Mouse (Mus musculus): ENCODE measurements around the gene Impdh1. TPM values are rescaled to one million over a fixed set of nuclear protein-coding genes. Genes with fewer than 3 reads are reported as not detected.
"Not testable (repeated sequence)": the region's sequence is repeated elsewhere in the genome, so short reads cannot be mapped to it uniquely, and the experiment has no call there.

Impdh1 gene
- polyA plus RNA-seq, 1 experiment: 15.6 TPM

- no peak for TF ChIP-seq POLR2A (IDR thresholded peaks at IDR 0.05; ENCODE audit: low read depth, low read length)
- no peaks in the 10 kb centered on the region for H3K36me3 ChIP-seq (ENCODE audit: control insufficient read depth, insufficient read depth, low read length)
- peak overlapping the region; percentile 70 for H3K4me3 ChIP-seq (ENCODE audit: low read depth, low read length)
- H3K27me3 ChIP-seq (ENCODE audit: control insufficient read depth, insufficient read depth, low read length): peaks cover 16% of the 10 kb centered on the region
- no peak overlapping the region for H3K27ac ChIP-seq (ENCODE audit: insufficient read depth, low read depth, low read length)
- H3K4me1 ChIP-seq (ENCODE audit: control insufficient read depth, insufficient read depth, insufficient read length, low read length): peaks cover 4% of the 10 kb centered on the region
- WGBS: 2% methylated on average over 63 of the region's 63 CpGs
Observed at GRCm38 (mm10) chr6:29170063-29170921, 45.9 kb downstream of the Impdh1 start.

DNA sequence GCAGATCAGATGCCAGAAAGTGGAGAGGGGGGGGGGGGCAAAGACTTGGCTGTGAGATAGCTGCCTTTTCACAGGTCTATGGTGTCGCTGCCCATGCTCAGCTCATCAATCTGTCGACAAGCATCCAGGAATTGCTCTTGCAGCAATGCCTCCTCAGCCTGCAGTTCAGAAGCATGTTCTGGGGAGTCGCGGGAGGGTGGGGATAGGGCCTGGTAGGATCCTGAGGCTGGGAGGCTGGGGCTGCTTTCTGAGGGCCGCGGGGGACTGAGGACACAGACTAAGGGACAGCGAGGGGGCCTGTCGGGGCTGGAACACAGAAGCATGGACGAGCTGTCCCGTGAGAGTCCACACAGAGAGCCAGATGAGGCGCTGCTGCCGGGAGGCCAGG lies 46.5 kb downstream of the Impdh1 start:
- peaks cover 4% of the 10 kb centered on the region for H3K4me1 ChIP-seq (ENCODE audit: control insufficient read depth, insufficient read depth, insufficient read length, low read length)
- H3K27me3 ChIP-seq (ENCODE audit: control insufficient read depth, insufficient read depth, low read length): peaks cover 16% of the 10 kb centered on the region
- 27% methylated on average over 12 of the region's 12 CpGs for WGBS
- TF ChIP-seq POLR2A (IDR thresholded peaks at IDR 0.05; ENCODE audit: low read depth, low read length) (no peak), CTCF (IDR thresholded peaks at IDR 0.05; ENCODE audit: extremely low read depth, insufficient read length, insufficient replicate concordance, low read depth, low read length) (no peak)
- peak overlapping the region; percentile 70 for H3K4me3 ChIP-seq (ENCODE audit: low read depth, low read length)
- H3K36me3 ChIP-seq (ENCODE audit: control insufficient read depth, insufficient read depth, low read length): no peaks in the 10 kb centered on the region
- H3K27ac ChIP-seq (ENCODE audit: insufficient read depth, low read depth, low read length): no peak overlapping the region

DNA sequence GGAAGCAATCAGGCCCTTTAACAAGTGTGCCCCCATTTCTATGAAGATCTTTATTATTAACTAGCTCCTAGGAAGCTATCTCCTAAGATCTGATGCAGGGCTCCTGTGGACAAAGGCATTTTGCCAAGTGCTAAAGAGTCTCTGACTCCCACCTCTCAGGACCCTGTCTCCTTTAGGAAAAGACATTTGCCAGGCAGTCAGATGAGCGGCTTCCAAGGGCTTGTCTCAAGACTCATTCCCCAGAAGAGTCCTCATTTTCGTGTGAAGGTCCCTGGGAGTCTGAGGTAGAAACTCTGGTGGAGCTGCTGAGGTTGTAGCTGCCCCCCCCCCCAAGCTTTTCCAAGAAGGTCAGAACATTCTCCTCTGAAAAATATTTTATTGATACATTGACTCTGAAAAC lies 47.3 kb downstream of the Impdh1 start:
- H3K4me1 ChIP-seq (ENCODE audit: control insufficient read depth, insufficient read depth, insufficient read length, low read length): peaks cover 4% of the 10 kb centered on the region
- H3K36me3 ChIP-seq (ENCODE audit: control insufficient read depth, insufficient read depth, low read length): no peaks in the 10 kb centered on the region
- H3K27ac ChIP-seq (ENCODE audit: insufficient read depth, low read depth, low read length): no peak overlapping the region
- TF ChIP-seq CTCF (IDR thresholded peaks at IDR 0.05; ENCODE audit: extremely low read depth, insufficient read length, insufficient replicate concordance, low read depth, low read length): no peak
- TF ChIP-seq POLR2A (IDR thresholded peaks at IDR 0.05; ENCODE audit: low read depth, low read length): no peak
- peaks cover 10% of the 10 kb centered on the region for H3K27me3 ChIP-seq (ENCODE audit: control insufficient read depth, insufficient read depth, low read length)
- 75% methylated on average over 2 of the region's 2 CpGs for WGBS
- H3K4me3 ChIP-seq (ENCODE audit: low read depth, low read length): no peak overlapping the region

- WGBS: 0% methylated on average over 1 of the region's 1 CpGs
- Histone ChIP-seq H3K27me3 (ENCODE audit: control insufficient read depth, insufficient read depth, low read length) (peaks cover 3% of the 10 kb centered on the region; the same call in 1 of the 2 replicates), H3K36me3 (ENCODE audit: control insufficient read depth, insufficient read depth, low read length) (no peaks in the 10 kb centered on the region), H3K4me3 (ENCODE audit: low read depth, low read length) (no peak overlapping the region), H3K27ac (ENCODE audit: insufficient read depth, low read depth, low read length) (no peak overlapping the region), H3K4me1 (ENCODE audit: control insufficient read depth, insufficient read depth, insufficient read length, low read length) (peaks cover 3% of the 10 kb centered on the region)
- TF ChIP-seq CTCF (IDR thresholded peaks at IDR 0.05; ENCODE audit: extremely low read depth, insufficient read length, insufficient replicate concordance, low read depth, low read length): no peak
- no peak for TF ChIP-seq POLR2A (IDR thresholded peaks at IDR 0.05; ENCODE audit: low read depth, low read length)
Observed at GRCm38 (mm10) chr6:29166196-29166595, 50.0 kb downstream of the Impdh1 start.

- Histone ChIP-seq H3K4me3 (ENCODE audit: low read depth, low read length) (peak within 1 kb of the TSS; percentile 89), H3K36me3 (ENCODE audit: control insufficient read depth, insufficient read depth, low read length) (peaks cover 4% of the 10 kb centered on the region), H3K4me1 (ENCODE audit: control insufficient read depth, insufficient read depth, insufficient read length, low read length) (no peaks in the 10 kb centered on the region), H3K27ac (ENCODE audit: insufficient read depth, low read depth, low read length) (0 out of 2 replicates have a peak within 1 kb of the TSS, but pooled peaks have one; percentile 14), H3K27me3 (ENCODE audit: control insufficient read depth, insufficient read depth, low read length) (no peaks in the 10 kb centered on the region)
- 6% methylated on average over 42 of the region's 42 CpGs for WGBS
- TF ChIP-seq CTCF (IDR thresholded peaks at IDR 0.05; ENCODE audit: extremely low read depth, insufficient read length, insufficient replicate concordance, low read depth, low read length) (no peak), POLR2A (IDR thresholded peaks at IDR 0.05; ENCODE audit: low read depth, low read length) (peak; percentile 86)
Observed at GRCm38 (mm10) chr6:29164314-29165244, 51.6 kb downstream of the Impdh1 start, which contains the start of gene Rbm28. Gene Rbm28, minus strand, starts transcription at chr6:29165006.

GRCm38 (mm10) chr6:29161291-29161690 lies 54.9 kb downstream of the Impdh1 start:
- 98% methylated on average over 5 of the region's 5 CpGs for WGBS
- H3K27me3 ChIP-seq (ENCODE audit: control insufficient read depth, insufficient read depth, low read length); H3K4me3 ChIP-seq (ENCODE audit: low read depth, low read length); H3K4me1 ChIP-seq (ENCODE audit: control insufficient read depth, insufficient read depth, insufficient read length, low read length); H3K27ac ChIP-seq (ENCODE audit: insufficient read depth, low read depth, low read length): not testable (repeated sequence)
- peaks cover 27% of the 10 kb centered on the region for H3K36me3 ChIP-seq (ENCODE audit: control insufficient read depth, insufficient read depth, low read length)

DNA sequence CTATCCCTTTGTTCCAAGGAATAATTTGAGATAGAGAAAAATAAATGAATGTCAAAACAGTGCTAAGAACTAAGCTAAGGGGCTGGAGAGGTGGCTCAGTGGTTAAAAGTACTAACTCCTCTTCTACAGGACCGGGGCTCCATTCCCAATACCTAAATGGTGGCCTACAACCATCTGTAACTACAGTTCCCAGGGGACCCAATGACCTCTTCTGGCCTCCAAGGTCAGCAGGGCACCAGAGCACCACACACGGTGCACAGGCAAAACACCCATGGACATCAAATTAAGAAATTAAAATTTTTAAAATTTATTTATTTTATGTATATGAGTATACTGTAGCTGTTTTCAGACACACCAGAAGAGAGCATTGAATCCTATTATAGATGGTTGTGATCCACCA lies 55.4 kb downstream of the Impdh1 start:
- 87% methylated on average over 2 of the region's 2 CpGs for WGBS
- peaks cover 31% of the 10 kb centered on the region for H3K36me3 ChIP-seq (ENCODE audit: control insufficient read depth, insufficient read depth, low read length)
- no peaks in the 10 kb centered on the region for H3K4me1 ChIP-seq (ENCODE audit: control insufficient read depth, insufficient read depth, insufficient read length, low read length)
- no peak for TF ChIP-seq POLR2A (IDR thresholded peaks at IDR 0.05; ENCODE audit: low read depth, low read length)
- H3K4me3 ChIP-seq (ENCODE audit: low read depth, low read length): no peak overlapping the region
- H3K27me3 ChIP-seq (ENCODE audit: control insufficient read depth, insufficient read depth, low read length): no peaks in the 10 kb centered on the region
- no peak overlapping the region for H3K27ac ChIP-seq (ENCODE audit: insufficient read depth, low read depth, low read length)

Data from small intestine, adult 2 months (tissue).